Mouse (Mus musculus) lung, postnatal 25 days (tissue): Measurements from ENCODE around the gene Tmem11.
"Not testable (repeated sequence)": the region's sequence is repeated elsewhere in the genome, so short reads cannot be mapped to it uniquely, and the experiment has no call there.

Source experiments
- DNase-seq: peaks from one replicate; pipeline ENCODE4 v3.0.0; 2022; ENCODE audit warnings: low spot score

Tmem11 gene

DNA sequence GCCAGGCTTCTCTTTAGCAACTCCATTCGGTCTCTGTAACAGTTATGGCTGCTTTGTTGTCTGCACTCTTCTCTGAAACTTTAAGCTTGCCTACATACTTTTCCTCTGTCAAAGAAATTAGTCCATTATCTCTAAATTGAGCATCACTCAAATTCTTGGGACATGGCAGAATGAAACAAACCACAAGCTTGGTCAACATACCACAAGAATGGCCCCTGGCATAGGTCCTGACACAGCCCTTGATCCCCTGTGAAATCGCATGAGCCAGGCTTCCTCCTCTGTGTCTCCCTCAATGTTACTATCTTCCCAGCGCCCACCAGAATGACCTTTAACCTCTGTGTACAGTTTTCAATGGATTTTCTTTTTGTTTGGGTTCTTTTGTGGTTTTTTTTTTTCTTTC lies 3.3 kb upstream of the Tmem11 start:
- DNase-seq = no peak

DNA sequence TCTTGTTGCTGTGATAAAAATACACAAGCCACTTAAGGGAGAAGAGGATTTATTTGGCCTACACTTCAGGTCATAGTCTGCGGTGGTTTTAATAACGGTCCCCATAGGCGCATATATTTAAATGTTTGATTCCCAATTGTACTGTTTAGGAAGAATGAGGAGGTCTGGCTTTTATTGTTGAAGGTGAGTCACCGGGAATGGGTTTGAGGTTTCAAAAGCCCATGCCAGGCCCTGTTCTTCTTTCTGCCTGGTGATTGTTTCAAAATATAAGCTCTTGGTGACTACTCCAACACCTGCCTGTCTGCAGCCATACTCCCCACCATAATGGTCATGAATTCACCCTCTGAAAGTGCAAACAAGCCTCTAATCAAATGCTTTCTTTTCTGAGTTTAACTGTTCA lies 1.5 kb upstream of the Tmem11 start:
- no peak for DNase-seq

DNA sequence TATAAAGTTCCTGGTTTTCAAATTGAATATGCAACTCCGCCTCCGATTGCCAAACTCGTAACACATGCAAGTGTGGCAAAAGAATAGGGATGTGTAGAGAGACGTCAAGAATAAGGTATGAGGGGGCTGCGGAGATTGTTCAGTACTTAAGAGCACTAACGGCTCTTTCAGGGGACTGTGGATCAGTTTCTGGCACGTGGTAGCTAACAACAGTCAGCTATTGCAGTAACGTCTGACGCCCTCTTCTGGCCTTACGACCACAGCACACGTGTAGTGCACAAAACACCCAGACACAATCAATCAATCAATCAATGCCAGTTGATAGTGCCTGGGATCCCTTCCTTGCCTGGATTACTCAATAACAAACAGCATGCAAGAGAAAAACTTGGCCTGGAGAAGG lies 351 bp upstream of the Tmem11 start:
- peak; percentile 45 for DNase-seq

DNA sequence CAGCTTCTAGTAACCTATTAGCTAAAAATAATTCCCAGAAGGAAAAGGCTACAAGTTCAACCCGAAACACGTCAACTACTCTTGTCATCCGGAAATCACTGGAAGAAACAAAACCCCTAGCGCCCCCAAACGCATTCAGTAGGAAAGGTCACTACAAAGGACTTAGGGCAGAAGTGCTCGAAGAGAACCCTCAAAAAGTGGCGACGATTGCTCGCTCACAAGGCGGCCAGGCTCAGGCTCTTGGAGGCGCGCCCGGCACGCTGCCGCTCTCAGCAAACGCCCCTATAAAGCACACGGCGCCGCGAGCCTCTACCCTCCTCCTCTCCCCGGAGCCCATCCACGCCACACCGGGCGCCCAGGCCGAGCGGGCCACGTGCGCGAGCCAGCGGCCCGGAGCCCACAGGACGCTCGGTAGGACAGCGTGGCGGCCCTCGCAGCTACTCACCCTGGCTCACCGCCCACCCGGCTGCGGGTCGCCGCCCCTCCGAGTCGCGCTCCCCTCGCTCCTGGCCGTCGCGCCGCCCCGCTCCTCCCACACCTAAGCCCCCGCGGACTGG lies 938 bp downstream of the Tmem11 start:
- peak; percentile 67 for DNase-seq

DNA sequence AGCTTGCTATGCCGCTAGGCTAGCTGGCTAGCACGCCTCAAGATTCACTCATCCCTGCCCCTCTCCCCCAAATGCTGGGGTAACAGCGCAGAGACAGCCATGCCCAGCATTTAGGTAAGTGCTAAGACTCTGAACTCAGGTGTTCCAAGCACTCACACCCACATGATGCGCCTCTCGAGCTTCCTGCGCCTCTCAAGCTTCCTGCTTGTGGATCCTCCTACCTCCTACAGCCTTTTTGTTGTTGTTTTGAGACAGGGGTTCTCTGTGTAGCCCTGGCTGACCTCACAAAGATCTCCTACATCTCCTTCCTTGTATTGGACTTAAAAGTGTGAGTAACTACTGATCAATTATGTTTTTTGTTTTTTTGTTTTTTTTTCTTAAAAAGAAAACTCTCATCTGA lies 6.0 kb downstream of the Tmem11 start:
- DNase-seq = no peak

DNA sequence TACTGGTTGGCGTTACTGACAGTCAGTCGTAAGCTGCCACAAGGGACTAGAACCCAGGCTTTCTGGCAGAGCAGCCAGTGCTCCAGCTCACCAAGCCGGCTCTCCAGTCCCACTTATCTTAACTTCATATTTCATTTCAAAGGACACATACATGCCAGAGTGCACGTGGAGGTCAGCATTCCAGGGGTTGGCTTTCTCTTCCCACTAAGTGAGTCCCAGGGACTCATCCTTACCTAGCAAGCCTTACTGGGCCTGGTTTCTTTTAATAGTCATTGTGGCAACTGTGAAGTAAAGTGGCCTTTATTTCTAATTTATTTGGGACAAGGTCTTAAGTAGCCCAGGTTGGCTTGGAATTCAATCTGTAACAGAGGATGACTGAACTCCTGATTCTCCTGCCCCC lies 7.7 kb downstream of the Tmem11 start:
- DNase-seq = no peak

DNA sequence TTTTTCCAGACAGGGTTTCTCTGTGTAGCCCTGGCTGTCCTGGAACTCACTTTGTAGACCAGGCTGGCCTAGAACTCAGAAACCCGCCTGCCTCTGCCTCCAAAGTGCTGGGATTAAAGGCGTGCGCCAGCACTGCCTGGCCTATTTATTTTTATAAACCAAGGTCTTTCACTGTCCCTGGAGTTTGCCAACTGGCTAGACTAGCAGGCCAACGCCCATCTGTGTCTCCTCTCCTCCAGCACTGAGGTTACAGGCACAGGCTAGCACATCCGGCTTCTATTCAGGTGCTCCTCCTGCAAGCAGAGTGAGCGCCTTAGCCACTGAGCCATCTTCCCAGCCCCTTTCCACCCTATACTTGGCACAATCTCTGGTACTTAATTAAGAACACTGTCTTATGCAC lies 9.6 kb downstream of the Tmem11 start:
- not testable (repeated sequence) for DNase-seq

DNA sequence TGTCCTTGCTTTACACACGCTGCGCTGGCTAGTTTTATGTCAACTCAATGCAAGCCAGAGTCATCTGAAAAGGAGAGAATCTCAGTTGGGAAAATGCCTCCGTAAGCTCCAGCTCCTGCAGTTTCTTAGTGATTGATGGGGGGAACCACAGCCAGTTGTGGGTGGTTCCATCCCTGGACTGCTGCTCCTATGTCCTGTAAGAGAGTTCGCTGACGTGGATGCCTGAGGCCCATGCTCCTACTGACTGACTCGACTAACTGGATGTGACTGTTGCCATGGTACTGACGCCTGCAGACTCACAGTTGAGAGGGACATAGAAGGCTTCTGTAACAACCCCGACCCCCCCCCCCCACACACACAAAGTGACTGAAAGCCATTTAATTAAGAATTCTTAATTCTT lies 11.2 kb downstream of the Tmem11 start:
- DNase-seq = no peak

DNA sequence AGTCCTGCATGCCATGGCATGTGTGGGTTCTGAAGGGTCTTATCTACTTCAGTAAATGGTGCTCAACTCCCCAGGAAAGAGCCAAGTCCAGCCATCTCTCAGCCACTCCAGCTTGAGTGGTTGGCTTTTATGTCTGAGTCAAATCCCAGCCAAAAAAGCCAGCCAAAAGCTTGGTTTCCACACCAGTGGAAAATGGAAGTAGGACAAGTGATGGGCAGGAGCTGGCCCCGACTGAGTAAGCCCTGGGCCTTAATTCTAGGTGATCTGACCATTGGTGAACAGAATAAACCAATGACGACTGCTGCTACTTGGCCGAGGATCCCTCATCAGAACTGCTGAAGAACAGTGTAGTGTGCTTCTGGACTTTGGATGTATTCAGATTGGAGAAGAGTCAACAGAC lies 11.6 kb downstream of the Tmem11 start:
- DNase-seq = peak; percentile 33

DNA sequence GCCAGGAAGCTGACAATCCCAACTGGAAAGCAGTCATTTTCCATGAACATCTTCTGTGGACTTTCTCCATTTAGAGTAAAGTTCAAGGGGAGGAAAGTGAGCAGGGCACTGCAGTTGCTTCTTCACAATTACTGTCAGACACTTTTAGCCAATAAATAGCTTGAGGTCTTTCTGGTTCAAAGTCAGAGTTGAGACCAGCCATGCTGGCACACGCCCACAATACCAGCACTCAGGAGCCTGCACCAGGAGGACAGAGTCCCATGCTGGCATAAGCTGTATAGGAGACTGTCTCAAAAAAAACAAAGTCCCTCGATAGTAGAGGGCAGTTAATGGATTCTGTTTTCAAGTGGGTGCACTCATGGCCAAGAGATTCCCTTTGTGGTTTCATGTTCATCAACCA lies 13.1 kb downstream of the Tmem11 start:
- no peak for DNase-seq

DNA sequence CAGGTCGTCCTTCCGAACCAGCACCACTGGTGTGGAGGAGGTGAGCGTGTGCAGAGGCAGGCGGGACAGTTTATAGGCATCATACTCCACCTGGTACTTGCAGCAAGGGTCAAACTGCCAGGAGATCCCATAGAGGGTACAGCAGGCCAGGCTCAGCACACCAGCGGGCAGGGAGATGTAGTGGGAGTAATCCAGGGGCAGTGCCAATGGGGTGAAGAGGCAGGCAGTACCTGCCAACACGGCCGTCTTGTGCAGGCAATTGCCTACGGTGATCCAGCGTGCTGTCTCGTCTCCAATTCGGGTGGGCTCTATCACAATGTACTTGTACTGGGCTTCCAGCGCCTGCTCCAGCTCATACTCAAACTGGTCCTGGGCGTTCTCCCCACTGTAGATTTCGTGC lies 14.2 kb downstream of the Tmem11 start:
- DNase-seq = no peak

DNA sequence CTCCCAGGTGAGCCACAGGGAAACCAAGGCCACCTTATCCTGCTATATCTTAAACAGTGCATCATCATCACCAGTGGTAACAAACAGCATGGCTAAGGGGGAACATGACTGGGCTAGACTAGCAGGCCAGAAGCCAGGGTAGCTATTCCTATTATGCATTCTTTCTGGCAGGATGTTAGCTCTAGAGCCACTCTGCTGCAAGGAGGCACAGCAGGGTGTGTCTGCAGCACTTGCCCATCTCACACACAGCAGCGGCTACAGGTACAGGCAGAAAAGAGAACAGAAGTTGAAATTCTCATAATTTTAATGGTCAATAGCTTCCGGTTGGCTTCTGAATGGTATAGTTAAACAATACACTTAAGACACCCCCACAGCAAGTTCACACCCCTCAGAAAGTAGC lies 14.9 kb downstream of the Tmem11 start:
- DNase-seq = no peak

DNA sequence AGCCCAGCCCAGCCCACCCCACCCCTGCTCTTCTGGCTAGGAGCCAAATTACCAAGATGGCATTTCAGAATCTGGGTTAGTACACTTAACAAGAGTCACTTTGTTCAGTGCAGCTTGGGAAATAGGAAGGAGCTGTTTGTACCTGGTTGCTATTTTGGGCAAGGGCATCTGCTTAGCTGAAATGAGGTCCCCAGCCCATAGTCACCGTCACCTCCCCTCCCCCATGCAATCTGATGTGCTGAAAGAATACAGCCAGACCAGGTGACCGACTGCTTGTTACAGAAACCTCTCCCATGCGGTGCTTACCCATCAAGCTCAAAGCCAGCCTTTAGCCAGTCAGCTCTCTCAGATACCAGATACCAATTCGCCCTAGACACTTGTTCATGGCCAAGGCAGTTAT lies 15.9 kb downstream of the Tmem11 start:
- no peak for DNase-seq

DNA sequence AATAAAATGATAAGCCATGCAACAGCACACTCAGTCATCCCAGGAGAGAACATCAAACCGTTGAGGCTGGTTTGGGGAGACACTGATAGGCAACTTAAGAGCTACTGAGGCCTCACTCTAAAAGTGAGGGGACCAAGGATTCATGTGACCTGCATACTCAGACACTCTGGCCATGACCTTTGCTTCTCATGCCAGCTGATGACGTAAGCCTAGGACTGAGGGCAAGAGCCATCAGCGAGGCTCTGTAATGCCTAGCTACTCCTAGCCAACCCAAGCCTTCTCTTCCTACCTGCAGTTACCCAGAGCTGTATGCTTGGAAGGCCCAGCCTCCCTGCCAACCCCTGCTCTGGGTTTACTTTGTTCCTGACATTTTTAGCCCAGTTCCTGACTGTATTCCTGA lies 17.1 kb downstream of the Tmem11 start:
- DNase-seq = no peak

DNA sequence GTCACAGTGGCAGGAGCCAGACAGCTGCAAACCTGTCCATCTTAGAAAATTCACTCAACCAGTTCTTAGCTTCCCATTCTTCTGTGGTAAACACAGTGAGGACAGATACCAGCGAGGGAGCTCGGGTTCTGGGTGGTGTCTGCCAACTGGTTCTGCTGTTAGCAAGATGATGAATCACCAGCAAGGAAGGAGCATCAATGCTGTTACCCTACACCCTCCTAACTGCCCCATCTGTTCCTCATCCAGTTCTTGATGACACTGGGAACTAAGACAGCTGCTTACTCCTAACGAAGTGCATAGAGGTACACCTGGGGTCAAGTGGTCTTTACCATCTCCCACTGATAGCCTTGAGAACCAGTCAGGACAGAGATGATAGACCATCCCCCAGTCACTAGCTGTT lies 22.5 kb downstream of the Tmem11 start:
- DNase-seq = no peak

DNA sequence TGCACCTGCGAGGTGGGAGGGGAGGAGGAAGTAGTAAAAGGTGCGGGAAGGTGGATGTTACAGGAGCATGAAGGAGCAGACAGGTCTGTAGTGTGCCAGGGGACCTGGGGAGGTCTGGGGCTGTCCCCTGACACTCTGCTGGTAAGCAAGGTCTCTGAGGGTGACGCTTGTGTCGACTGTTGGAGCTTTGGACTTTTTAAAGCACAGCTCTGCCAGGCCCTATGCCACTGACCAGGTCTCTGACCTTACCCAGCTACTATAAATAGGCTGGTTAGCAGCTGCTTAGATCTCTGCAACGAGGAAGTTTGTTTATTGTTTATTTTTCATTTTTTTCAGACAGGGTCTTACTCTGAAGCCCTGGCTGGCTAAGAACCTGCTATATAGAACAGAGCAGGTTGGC lies 33.7 kb downstream of the Tmem11 start:
- DNase-seq = no peak

DNA sequence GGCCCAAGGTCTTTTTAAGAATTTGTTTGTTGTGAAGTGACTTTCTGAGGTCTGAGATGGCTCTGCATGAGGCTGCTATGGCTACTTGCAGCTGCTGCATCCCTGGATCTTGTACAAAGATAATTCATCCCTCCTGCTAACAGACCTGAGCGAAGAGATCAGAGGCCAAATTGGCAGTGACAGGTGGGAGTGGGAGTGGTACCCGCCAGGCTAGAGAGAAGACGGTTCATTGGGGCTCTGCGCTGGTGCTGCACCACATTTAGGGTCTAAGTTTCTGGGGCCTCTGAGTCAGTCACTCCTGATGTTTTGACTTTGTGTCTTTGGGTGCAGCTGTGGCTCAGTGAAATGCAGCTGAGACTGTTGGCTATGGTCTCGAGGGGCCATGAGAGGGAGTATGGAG lies 35.7 kb downstream of the Tmem11 start:
- DNase-seq = no peak

DNA sequence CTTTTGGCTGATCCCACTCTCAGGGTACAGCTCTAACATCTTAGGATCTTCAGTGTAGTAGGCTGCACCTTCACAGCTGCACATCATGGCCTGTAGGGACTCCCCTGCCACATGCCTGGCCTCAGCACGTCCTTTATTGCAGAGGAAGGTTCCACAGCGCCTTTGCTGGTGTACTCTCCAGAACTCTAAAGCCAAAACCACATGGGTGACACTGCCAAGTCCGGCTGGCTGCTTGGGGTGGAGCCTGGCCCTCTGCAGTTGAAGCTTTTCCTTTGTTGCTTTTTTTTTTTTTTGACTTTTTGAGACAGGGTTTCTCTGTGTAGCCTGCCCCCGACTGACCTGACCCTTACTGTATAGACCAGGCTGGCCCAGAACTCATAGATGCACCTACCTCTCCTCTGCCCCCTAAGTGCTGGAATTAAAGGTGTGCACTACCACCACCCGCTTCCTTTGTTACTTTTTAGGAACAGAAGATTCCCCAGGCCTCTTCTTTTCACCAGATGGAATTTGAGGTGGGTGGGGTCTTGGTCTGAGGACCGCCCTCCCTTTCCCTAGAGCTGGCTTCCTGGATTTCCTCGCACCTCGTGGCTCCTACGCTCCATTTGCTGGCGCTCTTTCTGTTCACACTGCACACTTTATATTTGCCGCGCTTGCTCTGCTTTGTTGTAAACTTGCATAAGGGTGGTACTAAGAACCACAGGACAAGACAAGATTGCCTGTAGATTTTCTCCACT lies 37.4 kb downstream of the Tmem11 start:
- no peak for DNase-seq

DNA sequence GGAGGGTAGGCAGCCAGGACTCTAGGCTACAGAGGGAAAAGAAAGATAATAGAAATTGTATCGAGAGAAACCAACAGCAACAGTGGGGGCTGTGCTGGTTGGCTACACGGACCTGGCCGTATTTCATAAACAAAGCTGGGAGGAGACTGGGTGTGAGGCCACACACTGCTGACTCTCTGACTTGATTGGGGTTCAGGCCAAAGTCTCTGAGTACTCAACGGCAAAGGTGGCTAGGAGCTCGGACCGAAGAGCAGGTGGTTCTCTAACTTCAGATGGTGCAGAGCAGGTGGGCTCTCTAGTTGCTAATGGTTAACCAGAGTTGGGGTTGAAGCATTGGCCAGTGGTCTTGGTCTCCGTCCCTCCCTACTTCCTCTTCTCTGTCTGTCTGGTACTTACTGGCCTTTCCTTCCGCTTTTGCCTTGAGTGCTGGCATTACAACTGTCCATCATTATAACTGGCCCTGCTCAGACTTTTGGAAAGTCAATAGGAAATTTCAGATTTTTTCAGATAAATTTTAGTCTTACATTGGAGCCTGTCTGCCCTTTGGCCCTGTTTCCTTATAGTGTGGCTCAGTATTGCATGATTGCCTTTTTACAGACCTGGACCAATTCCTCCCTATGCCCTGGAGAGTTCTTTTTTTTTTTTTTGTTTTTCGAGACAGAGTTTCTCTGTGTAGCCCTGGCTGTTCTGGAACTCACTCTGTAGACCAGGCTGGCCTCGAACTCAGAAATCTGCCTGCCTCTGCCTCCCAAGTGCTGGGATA lies 41.2 kb downstream of the Tmem11 start:
- no peak for DNase-seq

DNA sequence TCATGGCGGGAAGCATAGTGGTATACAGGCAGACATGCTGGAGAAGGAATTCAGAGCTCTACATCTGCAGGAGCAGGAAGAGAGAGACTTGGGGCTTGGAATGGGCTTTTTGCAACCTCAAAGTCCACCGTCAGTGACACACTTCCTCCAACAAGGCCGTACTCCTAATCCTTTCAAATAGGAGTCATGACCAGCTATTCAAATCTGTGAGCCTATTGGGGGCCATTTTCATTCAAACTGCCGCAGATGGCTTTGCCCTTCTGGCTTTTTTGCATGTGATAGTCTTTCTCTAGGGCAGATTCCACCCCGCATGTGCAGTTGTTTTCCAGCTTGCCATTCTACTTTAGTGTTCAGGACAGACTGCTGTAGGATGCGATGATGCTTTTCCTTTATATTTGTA lies 42.2 kb downstream of the Tmem11 start:
- no peak for DNase-seq

DNA sequence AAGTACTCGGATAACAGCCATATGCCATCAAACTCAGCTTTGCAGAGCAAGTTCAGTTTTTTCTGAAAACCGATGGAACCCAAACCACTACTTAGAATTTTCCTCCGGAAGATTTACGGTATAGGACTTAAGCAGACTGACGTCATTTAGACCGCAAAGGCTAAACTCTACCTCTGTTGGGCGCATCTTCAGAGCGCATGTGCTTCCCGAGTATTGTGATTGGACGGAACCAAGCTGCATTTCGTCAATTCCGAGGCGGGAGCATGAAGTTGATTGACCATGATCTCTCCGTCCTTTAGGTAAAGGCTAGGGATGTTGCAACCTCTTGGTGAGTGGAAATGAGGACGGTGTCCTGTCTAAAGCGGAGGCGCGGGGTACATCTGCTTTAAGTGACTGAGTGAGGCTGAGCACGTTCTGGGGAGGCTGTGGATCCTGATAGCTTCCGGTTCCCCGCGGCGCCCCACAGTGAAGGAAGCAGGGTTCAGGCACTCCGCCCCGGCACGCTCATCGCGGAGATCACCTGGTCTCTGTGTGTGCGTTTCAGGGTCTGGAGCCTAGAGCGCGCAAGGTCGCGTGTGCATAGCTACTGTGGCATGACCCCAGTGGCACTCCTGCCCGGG lies 48.5 kb downstream of the Tmem11 start, which contains the start of gene Dhrs7b:
Gene Dhrs7b, plus strand, starts transcription at position 199 of the 620 bp plus-strand sequence.
- DNase-seq = peak; percentile 94

DNA sequence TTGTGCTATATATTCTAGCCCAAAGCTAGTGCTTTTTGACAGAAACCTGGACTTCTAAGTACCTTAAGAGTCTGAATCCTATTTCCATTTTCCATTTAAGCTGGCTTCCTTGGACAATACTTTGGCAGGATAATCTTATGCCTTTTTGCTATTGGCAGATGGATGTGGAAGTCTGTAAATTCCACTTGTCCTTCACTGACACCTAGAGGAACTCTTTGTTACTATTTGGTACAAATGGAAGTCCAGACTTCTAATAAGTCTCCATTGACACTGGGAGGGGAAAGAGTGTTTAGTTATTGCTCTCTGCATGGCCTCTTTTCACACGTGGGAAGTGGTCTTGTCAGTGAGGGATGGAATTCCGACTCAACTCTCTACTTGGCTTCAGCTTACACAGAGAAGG lies 50.2 kb downstream of the Tmem11 start:
- DNase-seq = no peak
